Mouse (Mus musculus): ENCODE measurements at regions not wholly inside any gene's neighbourhood (a gene's known extent, or its start where the extent isn't known, plus 50 kb on each side); places are given as distances from the start of the nearest gene placed in this dataset.

GRCm38 (mm10) chr3:80367972-80368371 lies 434.7 kb downstream of the Gria2 start:
- intact Hi-C loops (cut with DNase I): no loop called here
- no peak for DNase-seq (ENCODE audit: extremely low spot score in 1 of 2, low spot score in 2 of 2)

GRCm38 (mm10) chr3:80369214-80369941 lies 433.3 kb downstream of the Gria2 start:
- DNase-seq (ENCODE audit: extremely low spot score in 1 of 2, low spot score in 2 of 2): peak in 1 of 2 experiments; percentile 4

GRCm38 (mm10) chr3:80372436-80372835 lies 430.2 kb downstream of the Gria2 start:
- no peak for DNase-seq (ENCODE audit: extremely low spot score in 1 of 2, low spot score in 2 of 2)
- intact Hi-C loops (cut with DNase I): no loop called here

More at GRCm38 (mm10) chr3:80369214-80369941, 433.3 kb downstream of the Gria2 start:
- intact Hi-C loops (cut with DNase I): no loop called here

GRCm38 (mm10) chr3:80385986-80386385 lies 416.6 kb downstream of the Gria2 start:
- no peak for DNase-seq (ENCODE audit: extremely low spot score in 1 of 2, low spot score in 2 of 2)
- intact Hi-C loops (cut with DNase I): no loop called here

GRCm38 (mm10) chr3:80396240-80396639 lies 406.4 kb downstream of the Gria2 start:
- no peak for DNase-seq (ENCODE audit: extremely low spot score in 1 of 2, low spot score in 2 of 2)
- intact Hi-C loops (cut with DNase I): no loop called here

- no peak for DNase-seq (ENCODE audit: extremely low spot score in 1 of 2, low spot score in 2 of 2)
- intact Hi-C loops (cut with DNase I): no loop called here
Measured at GRCm38 (mm10) chr3:80420453-80420852, 382.2 kb downstream of the Gria2 start.

- intact Hi-C loops (cut with DNase I): no loop called here
- no peak for DNase-seq (ENCODE audit: extremely low spot score in 1 of 2, low spot score in 2 of 2)
Measured at GRCm38 (mm10) chr3:80421461-80421860, 381.2 kb downstream of the Gria2 start.

GRCm38 (mm10) chr3:80422106-80422505 lies 380.5 kb downstream of the Gria2 start:
- intact Hi-C loops (cut with DNase I): no loop called here
- DNase-seq (ENCODE audit: extremely low spot score in 1 of 2, low spot score in 2 of 2): peak in 1 of 2 experiments; percentile 9

- intact Hi-C loops (cut with DNase I): no loop called here
- no peak for DNase-seq (ENCODE audit: extremely low spot score in 1 of 2, low spot score in 2 of 2)
Measured at GRCm38 (mm10) chr3:80422646-80423045, 380.0 kb downstream of the Gria2 start.

Data from left cerebral cortex, postnatal 10 days (tissue).